Mouse (Mus musculus) heart, postnatal 25 days (tissue): ENCODE measurements around the gene Aox3. TPM values are rescaled to one million over a fixed set of nuclear protein-coding genes. Genes with fewer than 3 reads are reported as not detected.

Experiments used
- DNase-seq: peaks from one replicate; pipeline ENCODE4 v3.0.0; 2022; ENCODE audit warnings: low spot score
- intact Hi-C: fragments of 180-260 bp; cut with DNase I; formaldehyde crosslinking; loops from one replicate; pipeline ENCODE4 v1.15.1; 2025
- total RNA-seq, 2 experiments: library from RNA; stranded (reverse); gene quantifications; 2 replicates each; pipeline ENCODE4 v1.2.3; 2021

Gene Aox3
- total RNA-seq, 2 experiments from 2014 or later, result 0.70 to 0.73 TPM

DNA sequence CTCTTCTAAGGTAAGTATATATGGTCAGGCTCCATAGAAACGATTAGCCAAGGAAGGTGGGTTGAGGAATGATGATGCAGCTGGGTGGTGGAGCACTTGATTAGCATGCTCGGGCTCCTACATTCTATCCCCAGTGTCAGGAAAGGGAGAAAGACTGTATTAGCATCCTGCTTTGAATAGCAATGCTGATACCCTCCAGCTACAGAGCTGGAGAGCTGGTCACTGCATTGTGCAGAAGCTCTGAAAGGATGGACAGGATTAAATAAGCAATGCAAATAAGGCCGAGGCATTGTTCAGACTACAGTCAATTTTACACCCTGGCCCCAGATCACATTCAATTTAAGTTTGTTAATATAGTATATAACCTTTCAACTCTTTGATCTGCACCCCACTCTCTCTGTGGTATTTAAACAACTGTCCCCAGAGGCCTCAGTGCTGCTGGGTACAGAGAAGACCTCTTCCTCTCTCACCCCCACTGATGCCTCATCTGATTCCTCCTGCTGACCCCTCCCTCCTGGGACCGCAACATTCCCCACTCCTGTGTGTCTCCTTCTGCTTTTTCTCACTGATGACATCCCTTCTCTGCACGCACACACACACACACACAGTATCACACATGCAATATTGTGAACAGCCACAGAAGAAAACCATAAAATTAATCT, 75.7 kb downstream of the Aox3 start:
- no peak for DNase-seq
- intact Hi-C loops, result no loop called here

DNA sequence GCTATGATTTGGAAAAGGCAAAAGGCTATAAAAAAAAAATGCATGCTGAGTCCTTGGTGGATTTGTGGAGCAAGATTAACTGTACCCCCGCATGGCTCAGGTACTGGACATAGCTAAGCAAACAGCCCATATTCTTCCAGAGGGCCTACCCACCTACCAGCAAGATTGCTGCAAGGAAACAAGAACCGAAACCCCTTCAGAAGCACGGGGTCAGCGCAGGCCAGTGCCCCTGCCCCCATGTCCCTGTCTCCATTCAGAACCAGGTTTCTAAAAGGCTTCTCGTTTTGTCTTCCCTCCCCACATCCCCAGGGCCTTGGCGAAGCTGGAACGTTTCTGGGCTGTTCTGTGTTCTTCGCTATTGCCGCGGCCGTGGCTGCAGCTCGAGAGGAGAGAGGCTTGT, 81.4 kb downstream of the Aox3 start:
- intact Hi-C loops, result no loop called here
- DNase-seq, result no peak

GRCm38 (mm10) chr1:58194988-58195387, 82.1 kb downstream of the Aox3 start:
- no peak for DNase-seq
- intact Hi-C loops, result no loop called here

DNA sequence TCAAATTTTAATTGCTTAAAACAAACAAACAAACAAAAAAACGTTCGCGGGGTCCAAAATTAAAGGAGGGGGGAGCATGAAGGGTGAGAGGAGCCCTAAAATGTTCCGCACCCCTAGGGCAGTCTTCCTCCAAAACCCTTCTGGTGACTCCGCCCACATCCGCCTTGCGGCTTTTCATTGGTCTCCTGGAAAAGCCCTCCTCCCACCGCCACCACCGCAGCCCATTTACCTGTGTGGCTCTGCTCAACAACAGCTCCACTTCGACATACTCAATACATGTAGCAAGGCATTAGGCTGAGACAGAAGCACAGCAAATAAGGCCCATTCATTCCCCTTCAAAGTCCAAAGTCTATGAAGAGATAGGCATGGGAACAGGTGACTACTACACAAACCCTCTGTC, 82.6 kb downstream of the Aox3 start:
- no peak for DNase-seq
- intact Hi-C loops, result no loop called here

DNA sequence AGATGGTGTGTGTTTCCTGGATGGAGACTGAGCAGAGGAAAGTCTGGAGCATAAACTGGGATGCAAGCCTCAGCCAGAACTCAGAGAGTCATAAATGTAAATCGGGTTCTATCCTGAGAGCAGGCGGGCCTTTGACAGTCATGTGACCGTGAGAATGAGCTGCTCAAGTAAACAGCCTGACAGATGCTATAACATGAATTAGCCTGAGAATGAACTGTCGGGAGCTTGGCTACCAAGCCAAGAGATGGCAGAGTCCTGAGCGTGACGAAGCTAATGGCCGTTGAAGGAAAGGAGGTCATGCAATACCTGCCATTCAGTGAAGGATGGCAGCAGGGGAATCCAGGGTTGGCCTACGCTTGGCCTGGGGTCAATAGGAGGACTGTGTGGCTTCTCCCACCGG, 84.1 kb downstream of the Aox3 start:
- intact Hi-C loops, result no loop called here
- no peak for DNase-seq

GRCm38 (mm10) chr1:58198386-58198785, 85.5 kb downstream of the Aox3 start:
- intact Hi-C loops, result no loop called here
- DNase-seq, result no peak

GRCm38 (mm10) chr1:58210203-58210602, 97.3 kb downstream of the Aox3 start, which contains the start of gene Aox4:
Gene Aox4, plus strand, starts transcription at chr1:58210397.
- no peak for DNase-seq

GRCm38 (mm10) chr1:58212805-58213204, 99.9 kb downstream of the Aox3 start:
- intact Hi-C loops, result no loop called here
- DNase-seq, result no peak

More at GRCm38 (mm10) chr1:58210203-58210602, 97.3 kb downstream of the Aox3 start, which contains the start of gene Aox4:
- intact Hi-C loops, result no loop called here

DNA sequence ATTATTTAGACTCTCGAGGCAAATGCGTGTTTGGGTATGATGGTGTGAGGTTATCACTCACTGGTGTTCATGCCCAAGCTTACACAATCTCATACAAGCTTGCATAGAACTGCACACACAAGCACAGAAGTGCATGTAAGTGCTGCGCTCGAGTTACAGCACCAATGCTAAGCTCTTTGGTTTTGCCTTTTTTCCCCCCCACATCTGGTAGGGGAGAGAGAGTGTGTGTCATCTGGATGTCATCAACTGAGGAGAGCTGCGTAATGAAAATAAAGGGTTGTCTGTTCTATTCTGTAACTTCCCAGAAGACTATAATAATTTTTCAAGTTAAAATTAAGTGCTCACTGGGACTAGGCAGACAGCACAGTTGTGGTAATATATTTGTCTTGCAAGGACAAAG, 100.9 kb downstream of the Aox3 start:
- no peak for DNase-seq
- intact Hi-C loops, result no loop called here

GRCm38 (mm10) chr1:58215353-58215752, 102.4 kb downstream of the Aox3 start:
- intact Hi-C loops, result no loop called here
- no peak for DNase-seq

- intact Hi-C loops, result no loop called here
Measured at GRCm38 (mm10) chr1:58215956-58216532, 103.1 kb downstream of the Aox3 start.

GRCm38 (mm10) chr1:58221070-58221469, 108.1 kb downstream of the Aox3 start:
- intact Hi-C loops, result no loop called here
- DNase-seq, result no peak

More at GRCm38 (mm10) chr1:58215956-58216532, 103.1 kb downstream of the Aox3 start:
- DNase-seq, result no peak

DNA sequence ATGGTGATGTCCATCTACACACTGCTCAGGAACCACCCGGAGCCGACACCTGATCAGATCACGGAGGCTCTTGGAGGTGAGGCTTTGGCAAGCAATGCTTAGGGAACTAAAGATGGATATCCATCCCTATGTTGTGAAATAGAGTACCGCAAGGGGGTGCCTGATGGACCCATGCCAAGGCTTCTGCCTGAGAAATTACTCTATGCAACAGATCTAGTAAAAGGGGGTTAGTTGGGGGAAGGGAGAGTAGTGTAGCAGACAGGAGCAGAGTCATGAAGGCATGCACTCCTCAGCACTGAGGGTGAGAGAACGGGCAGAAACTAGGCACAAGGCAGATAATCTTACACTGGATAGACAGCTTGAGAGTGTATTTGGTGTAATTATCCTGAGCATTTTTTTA, 108.9 kb downstream of the Aox3 start:
- DNase-seq, result no peak
- intact Hi-C loops, result no loop called here

GRCm38 (mm10) chr1:58228086-58228485, 115.2 kb downstream of the Aox3 start:
- intact Hi-C loops, result no loop called here
- no peak for DNase-seq

- DNase-seq, result no peak
- intact Hi-C loops, result no loop called here
Measured at GRCm38 (mm10) chr1:58228916-58229315, 116.0 kb downstream of the Aox3 start.

DNA sequence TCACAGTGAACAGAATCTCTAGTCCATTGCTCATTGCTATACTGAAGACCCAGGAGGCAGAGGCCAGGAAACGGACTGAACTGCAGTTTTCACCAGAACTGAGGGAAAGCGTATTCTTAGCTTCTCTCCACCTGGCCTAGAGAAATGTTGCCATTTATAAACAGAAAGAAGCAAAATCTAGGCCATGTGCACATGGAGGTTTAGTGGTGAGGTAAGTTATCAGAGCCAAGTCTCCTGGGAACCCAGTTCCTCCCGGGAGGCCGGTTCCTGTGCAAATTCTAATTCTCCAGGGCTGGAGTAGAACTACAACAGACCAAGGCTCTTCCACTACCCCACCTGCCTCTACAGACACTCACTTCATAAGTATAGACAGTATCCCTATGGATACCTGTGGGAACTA, 116.8 kb downstream of the Aox3 start:
- no peak for DNase-seq
- intact Hi-C loops, result no loop called here

DNA sequence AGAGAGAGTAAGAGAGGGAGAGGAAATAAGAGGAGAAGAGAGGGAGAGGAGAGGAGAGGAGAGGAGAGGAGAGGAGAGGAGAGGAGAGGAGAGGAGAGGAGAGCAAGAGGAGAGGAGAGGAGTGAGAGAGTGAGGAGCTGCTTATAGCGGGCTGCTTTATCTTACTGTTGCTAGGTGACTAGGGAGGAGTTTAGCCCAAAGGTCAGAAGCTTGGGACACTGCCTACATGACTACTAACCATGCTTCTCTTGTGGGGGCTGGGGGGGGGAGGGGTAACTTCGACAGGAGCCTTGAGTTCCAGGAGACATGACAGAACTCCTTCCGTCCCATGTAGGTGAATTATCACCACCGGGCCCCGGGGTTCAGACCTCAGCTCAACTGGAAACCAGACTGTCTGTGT, 117.6 kb downstream of the Aox3 start:
- intact Hi-C loops, result no loop called here
- DNase-seq, result no peak

- intact Hi-C loops, result no loop called here
- DNase-seq, result no peak
Measured at GRCm38 (mm10) chr1:58235405-58235804, 122.5 kb downstream of the Aox3 start.

DNA sequence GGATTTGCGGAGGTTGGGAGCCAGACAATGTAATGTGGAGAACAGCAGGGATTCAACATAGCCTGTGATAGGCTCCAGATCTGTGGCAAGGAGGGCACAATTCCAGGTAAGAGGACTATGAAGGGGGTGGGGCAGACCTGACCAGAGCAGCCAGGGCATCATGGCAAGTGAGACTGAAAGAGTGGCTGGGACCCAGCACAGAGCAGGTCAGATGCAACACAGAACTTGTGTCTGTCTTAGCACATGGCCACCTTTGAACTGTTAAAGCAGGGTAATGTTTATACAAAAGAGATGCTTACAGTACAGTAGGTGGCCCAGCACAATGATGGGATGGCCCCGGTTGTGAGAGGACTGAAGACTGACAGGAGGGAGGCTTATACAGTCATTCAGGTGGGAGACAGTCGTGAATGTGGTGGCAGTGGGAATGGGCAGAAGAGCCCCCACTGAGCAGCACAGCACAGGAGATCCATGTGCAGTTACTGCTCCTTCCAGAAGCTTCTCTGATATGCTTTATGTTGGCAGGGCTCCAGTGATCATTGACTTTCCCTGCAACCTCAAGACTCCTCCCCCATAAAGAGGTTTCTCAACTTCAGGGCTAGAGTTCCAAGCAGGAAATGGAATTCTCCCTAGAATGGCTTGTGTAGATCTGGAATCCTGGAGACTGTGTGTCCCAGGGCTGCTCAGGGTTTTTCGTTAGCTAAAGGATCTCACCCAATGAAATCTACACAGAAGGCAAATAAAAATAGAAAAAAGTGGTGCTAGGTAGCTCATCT, 124.8 kb downstream of the Aox3 start:
- intact Hi-C loops, result no loop called here
- DNase-seq, result no peak

DNA sequence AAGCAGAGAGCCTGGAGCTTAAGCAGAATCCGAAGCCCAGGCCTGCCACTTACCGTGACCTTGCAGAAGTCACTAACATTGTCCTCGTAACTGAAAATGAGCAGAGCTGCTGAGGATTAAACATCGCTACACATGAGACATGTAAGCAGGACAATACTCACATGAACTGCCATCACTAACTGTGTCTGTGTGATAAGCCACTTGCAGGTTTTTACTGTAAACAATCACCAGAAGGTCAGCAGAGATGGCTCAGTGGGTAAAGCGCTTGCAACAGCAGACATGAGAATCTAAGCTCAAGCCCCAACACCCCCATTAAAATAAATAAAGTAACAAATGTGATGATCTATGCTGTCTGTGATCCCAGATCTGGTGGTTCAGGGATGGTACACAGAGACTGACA, 125.5 kb downstream of the Aox3 start:
- no peak for DNase-seq
- intact Hi-C loops, result no loop called here

GRCm38 (mm10) chr1:58238961-58239360, 126.0 kb downstream of the Aox3 start:
- intact Hi-C loops, result no loop called here

More at GRCm38 (mm10) chr1:58238961-58239360, 126.0 kb downstream of the Aox3 start:
- no peak for DNase-seq
